Mouse (Mus musculus): ENCODE data around the gene Slc23a2. TPM values are rescaled to one million over a fixed set of nuclear protein-coding genes. Genes with fewer than 3 reads are reported as not detected.

Slc23a2 gene
- polyA plus RNA-seq, 1 experiment from 2014 or later, result 12.8 TPM

GRCm38 (mm10) chr2:132093298-132093697 is 51.6 kb downstream of the Slc23a2 start:
- no peaks in the 10 kb centered on the region for H3K27me3 ChIP-seq (replicated peaks)
- no peak overlapping the region for H3K27ac ChIP-seq
- no peak overlapping the region for H3K4me3 ChIP-seq (replicated peaks)
- H3K4me2 ChIP-seq (replicated peaks), result no peak overlapping the region
- H3K4me1 ChIP-seq (replicated peaks), result no peaks in the 10 kb centered on the region
- H3K36me3 ChIP-seq, result no peaks in the 10 kb centered on the region
- 94% methylated on average over 1 of the region's 1 CpGs for WGBS
- no peak for ATAC-seq
- no peak overlapping the region for H3K9ac ChIP-seq
- H3K9me3 ChIP-seq, result no peaks in the 10 kb centered on the region

DNA sequence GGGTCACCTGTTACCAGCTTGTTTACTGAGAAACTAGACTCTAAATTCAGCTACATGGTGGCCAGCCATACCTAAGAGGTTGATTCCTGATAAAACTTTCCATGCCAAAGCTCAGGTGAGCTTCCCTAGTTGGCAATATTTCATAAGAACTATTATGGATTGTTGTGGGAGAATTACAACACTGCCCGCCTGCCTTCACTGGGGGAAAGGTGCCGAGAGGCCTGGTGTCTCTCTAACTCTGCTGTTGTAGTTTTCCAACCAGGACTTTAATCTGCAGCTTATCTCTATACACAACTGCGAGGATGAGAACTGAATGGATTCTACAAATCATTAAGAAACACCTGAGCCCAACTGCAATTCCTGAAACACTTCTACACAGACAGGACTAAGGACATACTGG is 52.2 kb downstream of the Slc23a2 start:
- Histone ChIP-seq H3K27ac (peak overlapping the region; percentile 9; the same call in 1 of the 2 replicates), H3K4me3 (replicated peaks) (no peak overlapping the region), H3K4me2 (replicated peaks) (no peak overlapping the region), H3K36me3 (no peaks in the 10 kb centered on the region), H3K27me3 (replicated peaks) (no peaks in the 10 kb centered on the region), H3K9ac (no peak overlapping the region), H3K9me3 (no peaks in the 10 kb centered on the region), H3K4me1 (replicated peaks) (no peaks in the 10 kb centered on the region)
- 66% methylated on average over 3 of the region's 3 CpGs for WGBS
- ATAC-seq, result peak; percentile 46

- Histone ChIP-seq H3K27me3 (replicated peaks) (no peaks in the 10 kb centered on the region), H3K36me3 (0 out of 2 replicates have a peak, but pooled peaks cover 4% of the 10 kb centered on the region), H3K4me3 (replicated peaks) (no peak overlapping the region), H3K4me1 (replicated peaks) (no peaks in the 10 kb centered on the region), H3K4me2 (replicated peaks) (no peak overlapping the region), H3K27ac (no peak overlapping the region), H3K9ac (no peak overlapping the region), H3K9me3 (no peaks in the 10 kb centered on the region)
- no peak for ATAC-seq
- 82% methylated on average over 4 of the region's 4 CpGs for WGBS
These were observed 53.2 kb downstream of the Slc23a2 start for GRCm38 (mm10) chr2:132091749-132092148.

DNA sequence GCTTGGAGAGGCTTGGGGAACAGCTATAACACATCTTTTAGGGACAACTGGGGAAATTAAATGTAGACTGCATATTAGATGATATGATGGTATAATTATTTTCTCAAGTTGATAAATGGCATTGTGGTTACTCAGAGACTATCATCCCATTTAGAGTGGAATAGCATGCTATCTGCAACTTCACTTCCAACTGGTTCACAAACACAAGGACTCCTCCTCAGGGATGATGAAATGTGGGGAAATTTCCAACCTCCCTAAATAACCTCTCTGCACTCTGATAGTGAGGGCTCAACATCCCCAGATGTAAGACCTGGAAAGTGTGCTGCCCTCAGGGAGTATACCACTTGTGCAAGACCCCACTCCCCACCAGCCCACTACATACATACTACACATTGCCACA is 60.1 kb downstream of the Slc23a2 start:
- no peak for ATAC-seq

DNA sequence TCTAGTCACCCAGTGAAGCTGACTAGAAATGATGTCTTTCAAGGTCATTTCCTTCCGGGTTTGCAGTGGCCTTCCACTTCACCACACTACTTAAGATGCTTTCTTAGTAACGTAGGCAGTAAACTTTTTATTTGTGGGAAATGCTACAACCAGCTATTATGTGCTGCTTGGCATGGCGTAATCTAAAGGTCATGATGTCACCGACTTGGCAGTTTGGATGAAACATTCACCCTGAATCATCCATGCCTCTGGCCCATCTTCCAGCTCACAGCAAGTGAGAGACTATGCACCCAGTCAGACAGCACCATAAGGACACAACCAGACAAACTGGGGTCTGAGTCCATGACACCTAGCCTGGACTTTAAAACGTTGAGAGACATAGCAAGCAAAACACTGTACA is 60.5 kb downstream of the Slc23a2 start:
- Histone ChIP-seq H3K9me3 (no peaks in the 10 kb centered on the region), H3K27me3 (replicated peaks) (no peaks in the 10 kb centered on the region), H3K4me3 (replicated peaks) (no peak overlapping the region), H3K9ac (no peak overlapping the region), H3K27ac (no peak overlapping the region), H3K36me3 (0 out of 2 replicates have a peak, but pooled peaks cover 4% of the 10 kb centered on the region), H3K4me2 (replicated peaks) (no peak overlapping the region), H3K4me1 (replicated peaks) (no peaks in the 10 kb centered on the region)
- no peak for ATAC-seq
- WGBS, result 83% methylated on average over 5 of the region's 5 CpGs

More for the DNA sequence above, 60.1 kb downstream of the Slc23a2 start:
- H3K27ac ChIP-seq, result no peak overlapping the region
- no peaks in the 10 kb centered on the region for H3K4me1 ChIP-seq (replicated peaks)
- 0 out of 2 replicates have a peak, but pooled peaks cover 4% of the 10 kb centered on the region for H3K36me3 ChIP-seq
- no peak overlapping the region for H3K4me2 ChIP-seq (replicated peaks)
- H3K27me3 ChIP-seq (replicated peaks), result no peaks in the 10 kb centered on the region
- no peak overlapping the region for H3K4me3 ChIP-seq (replicated peaks)
- H3K9ac ChIP-seq, result no peak overlapping the region
- no peaks in the 10 kb centered on the region for H3K9me3 ChIP-seq

- no peaks in the 10 kb centered on the region for H3K9me3 ChIP-seq
- H3K4me2 ChIP-seq (replicated peaks), result no peak overlapping the region
- no peaks in the 10 kb centered on the region for H3K4me1 ChIP-seq (replicated peaks)
- H3K9ac ChIP-seq, result no peak overlapping the region
- no peaks in the 10 kb centered on the region for H3K27me3 ChIP-seq (replicated peaks)
- H3K4me3 ChIP-seq (replicated peaks), result no peak overlapping the region
- no peak overlapping the region for H3K27ac ChIP-seq
- no peak for ATAC-seq
- peaks cover 6% of the 10 kb centered on the region; the same call in 1 of the 2 replicates for H3K36me3 ChIP-seq
- 86% methylated on average over 5 of the region's 5 CpGs for WGBS
These were observed 65.8 kb downstream of the Slc23a2 start for GRCm38 (mm10) chr2:132079139-132079538.

GRCm38 (mm10) chr2:132073052-132073451 is 71.9 kb downstream of the Slc23a2 start:
- no peaks in the 10 kb centered on the region for H3K4me1 ChIP-seq (replicated peaks)
- ATAC-seq, result no peak
- H3K27ac ChIP-seq, result no peak overlapping the region
- H3K27me3 ChIP-seq (replicated peaks), result no peaks in the 10 kb centered on the region
- peaks cover 11% of the 10 kb centered on the region for H3K36me3 ChIP-seq
- H3K4me3 ChIP-seq (replicated peaks), result no peak overlapping the region
- H3K9me3 ChIP-seq, result no peaks in the 10 kb centered on the region
- no peak overlapping the region for H3K4me2 ChIP-seq (replicated peaks)
- WGBS, result 89% methylated on average over 3 of the region's 3 CpGs
- no peak overlapping the region for H3K9ac ChIP-seq

- H3K4me2 ChIP-seq (replicated peaks), result no peak overlapping the region
- H3K36me3 ChIP-seq, result peaks cover 6% of the 10 kb centered on the region
- H3K27ac ChIP-seq, result no peak overlapping the region
- no peaks in the 10 kb centered on the region for H3K9me3 ChIP-seq
- WGBS, result 88% methylated on average over 10 of the region's 10 CpGs
- ATAC-seq, result no peak
- H3K4me3 ChIP-seq (replicated peaks), result no peak overlapping the region
- no peak overlapping the region for H3K9ac ChIP-seq
- H3K4me1 ChIP-seq (replicated peaks), result no peaks in the 10 kb centered on the region
- H3K27me3 ChIP-seq (replicated peaks), result no peaks in the 10 kb centered on the region
These were observed 74.7 kb downstream of the Slc23a2 start for GRCm38 (mm10) chr2:132069985-132070735.

DNA sequence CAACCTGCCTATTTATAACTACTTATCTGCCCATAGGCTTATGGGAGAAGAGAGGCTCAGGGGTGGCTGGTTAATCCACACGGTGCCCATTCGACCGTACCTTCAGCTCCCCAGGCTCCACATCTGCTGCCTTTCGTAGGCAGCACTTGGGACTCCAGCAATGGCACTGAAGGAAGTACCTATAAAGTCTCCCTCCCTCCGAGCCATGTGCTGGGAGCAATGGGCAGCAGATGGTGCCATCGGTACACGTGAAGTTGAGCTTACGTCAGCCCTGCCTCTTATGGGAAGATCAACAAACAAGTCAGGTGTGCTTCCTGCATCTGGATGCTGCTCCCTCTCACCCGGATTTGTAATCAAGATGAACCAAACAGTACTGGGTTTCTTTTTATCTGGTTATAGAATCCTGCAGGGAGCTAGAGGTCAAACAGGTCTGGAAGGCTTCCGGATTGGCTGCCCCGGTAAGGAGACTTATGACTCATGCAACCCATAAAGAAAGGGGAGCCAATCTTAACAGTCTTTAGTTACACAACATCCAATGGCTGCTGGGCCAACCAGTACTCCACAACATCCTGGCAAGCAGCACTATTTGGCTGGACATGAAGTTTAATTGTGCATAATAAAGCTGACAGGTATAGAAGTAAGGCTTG is 80.6 kb downstream of the Slc23a2 start:
- H3K36me3 ChIP-seq, result no peaks in the 10 kb centered on the region
- no peak overlapping the region for H3K4me3 ChIP-seq (replicated peaks)
- H3K4me1 ChIP-seq (replicated peaks), result 0 out of 2 replicates have a peak, but pooled peaks cover 4% of the 10 kb centered on the region
- H3K27me3 ChIP-seq (replicated peaks), result no peaks in the 10 kb centered on the region
- no peaks in the 10 kb centered on the region for H3K9me3 ChIP-seq
- peak; percentile 82 for ATAC-seq
- no peak overlapping the region for H3K9ac ChIP-seq
- H3K4me2 ChIP-seq (replicated peaks), result no peak overlapping the region
- 0 out of 2 replicates have a peak overlapping the region, but pooled peaks have one; percentile 38 for H3K27ac ChIP-seq
- WGBS, result 63% methylated on average over 11 of the region's 11 CpGs

- ATAC-seq, result peak; percentile 44; the same call in 1 of the 2 replicates
- H3K9me3 ChIP-seq, result no peaks in the 10 kb centered on the region
- no peak overlapping the region for H3K27ac ChIP-seq
- 0 out of 2 replicates have a peak, but pooled peaks cover 4% of the 10 kb centered on the region for H3K4me1 ChIP-seq (replicated peaks)
- 72% methylated on average over 3 of the region's 3 CpGs for WGBS
- no peak overlapping the region for H3K4me2 ChIP-seq (replicated peaks)
- H3K27me3 ChIP-seq (replicated peaks), result no peaks in the 10 kb centered on the region
- no peak overlapping the region for H3K4me3 ChIP-seq (replicated peaks)
- no peak overlapping the region for H3K9ac ChIP-seq
- no peaks in the 10 kb centered on the region for H3K36me3 ChIP-seq
These were observed 81.1 kb downstream of the Slc23a2 start for GRCm38 (mm10) chr2:132063776-132064175.

DNA sequence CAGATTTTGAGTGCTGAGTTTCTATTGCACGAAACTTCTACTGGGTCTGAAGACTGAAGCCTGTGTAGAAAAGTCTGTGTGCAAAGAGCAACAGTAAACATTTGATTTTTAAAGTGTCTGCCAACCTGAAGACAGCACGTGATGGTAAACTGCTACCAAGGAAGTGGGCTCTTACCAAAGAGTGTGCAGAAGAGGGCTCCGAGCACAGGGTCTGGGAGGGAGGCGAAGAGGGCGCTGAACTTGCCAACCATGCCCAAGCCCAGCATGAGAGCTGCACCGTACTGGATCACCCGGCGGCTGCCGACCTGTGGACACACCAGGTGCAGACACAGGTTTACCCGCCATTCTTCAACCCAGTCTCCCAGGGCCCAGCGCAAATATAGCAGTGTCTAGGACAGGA is 83.0 kb downstream of the Slc23a2 start:
- Histone ChIP-seq H3K9me3 (no peaks in the 10 kb centered on the region), H3K4me1 (replicated peaks) (0 out of 2 replicates have a peak, but pooled peaks cover 4% of the 10 kb centered on the region), H3K9ac (no peak overlapping the region), H3K36me3 (0 out of 2 replicates have a peak, but pooled peaks cover 8% of the 10 kb centered on the region), H3K4me2 (replicated peaks) (no peak overlapping the region), H3K4me3 (replicated peaks) (no peak overlapping the region), H3K27ac (no peak overlapping the region), H3K27me3 (replicated peaks) (no peaks in the 10 kb centered on the region)
- 95% methylated on average over 11 of the region's 11 CpGs for WGBS
- no peak for ATAC-seq

GRCm38 (mm10) chr2:132059919-132060318 is 85.0 kb downstream of the Slc23a2 start:
- Histone ChIP-seq H3K4me2 (replicated peaks) (no peak overlapping the region), H3K27me3 (replicated peaks) (no peaks in the 10 kb centered on the region), H3K9me3 (no peaks in the 10 kb centered on the region), H3K4me3 (replicated peaks) (no peak overlapping the region), H3K27ac (no peak overlapping the region), H3K36me3 (peaks cover 11% of the 10 kb centered on the region; the same call in 1 of the 2 replicates), H3K4me1 (replicated peaks) (0 out of 2 replicates have a peak, but pooled peaks cover 13% of the 10 kb centered on the region), H3K9ac (no peak overlapping the region)
- no peak for ATAC-seq
- WGBS, result 86% methylated on average over 8 of the region's 8 CpGs
